Mouse (Mus musculus) forebrain, embryonic 15.5 days (tissue): ENCODE data around the gene Opa1. TPM values are rescaled to one million over a fixed set of nuclear protein-coding genes. Genes with fewer than 3 reads are reported as not detected.
A peak's percentile ranks its signal among the peaks of the same experiment; 100 is the strongest.

ENCODE experiments used
- ATAC-seq: fragments of 200-750 bp; cut with Nextera tagmentation; replicated peaks from 2 replicates; pipeline ENCODE4 v1.8.0; 2017; ENCODE audit warnings: mild to moderate bottlenecking, moderate TSS enrichment, moderate library complexity
- H3K27ac ChIP-seq: fragments of 300-500 bp; sonication (generic); replicated peaks from 2 replicates; pipeline ENCODE4 v1.5.1; 2015; ENCODE audit warnings: mild to moderate bottlenecking, inconsistent platforms
- H3K27me3 ChIP-seq: fragments of 300-500 bp; sonication (generic); 2 replicates; pipeline ENCODE4 v1.6.1; 2015; ENCODE audit warnings: inconsistent platforms
- H3K36me3 ChIP-seq: fragments of 300-500 bp; sonication (generic); 2 replicates; pipeline ENCODE4 v1.6.1; 2015; ENCODE audit warnings: mild to moderate bottlenecking, inconsistent platforms
- H3K4me1 ChIP-seq: fragments of 300-500 bp; sonication (generic); 2 replicates; pipeline ENCODE4 v1.6.1; 2015; ENCODE audit warnings: inconsistent platforms
- H3K4me2 ChIP-seq: fragments of 300-500 bp; sonication (generic); replicated peaks from 2 replicates; pipeline ENCODE4 v1.6.1; 2015; ENCODE audit warnings: mild to moderate bottlenecking, inconsistent platforms
- H3K4me3 ChIP-seq: fragments of 300-500 bp; sonication (generic); 2 replicates; pipeline ENCODE4 v1.5.1; 2015; ENCODE audit warnings: mild to moderate bottlenecking, inconsistent platforms
- H3K9ac ChIP-seq: fragments of 300-500 bp; sonication (generic); replicated peaks from 2 replicates; pipeline ENCODE4 v1.6.1; 2015; ENCODE audit warnings: mild to moderate bottlenecking, inconsistent platforms
- H3K9me3 ChIP-seq: fragments of 300-500 bp; sonication (generic); 2 replicates; pipeline ENCODE4 v1.6.1; 2016; ENCODE audit warnings: inconsistent platforms
- WGBS: fragments of 180-500 bp; shearing (Covaris S2); methylation state at CpG from one replicate; pipeline ENCODE4 v1.1.7; 2015; ENCODE audit warnings: mixed read lengths; 5-methylcytosine and 5-hydroxymethylcytosine counted together
- polyA plus RNA-seq: library from polyadenylated mRNA; unstranded; fragments of >200 nt; fragmentation: Nextera tagmentation; extraction: Ambion mirVana; gene quantifications from 2 replicates; pipeline ENCODE4 v1.2.1, GENCODE M21; 2015

The Opa1 gene
- polyA plus RNA-seq, 1 experiment from 2014 or later: 45.2 TPM

DNA sequence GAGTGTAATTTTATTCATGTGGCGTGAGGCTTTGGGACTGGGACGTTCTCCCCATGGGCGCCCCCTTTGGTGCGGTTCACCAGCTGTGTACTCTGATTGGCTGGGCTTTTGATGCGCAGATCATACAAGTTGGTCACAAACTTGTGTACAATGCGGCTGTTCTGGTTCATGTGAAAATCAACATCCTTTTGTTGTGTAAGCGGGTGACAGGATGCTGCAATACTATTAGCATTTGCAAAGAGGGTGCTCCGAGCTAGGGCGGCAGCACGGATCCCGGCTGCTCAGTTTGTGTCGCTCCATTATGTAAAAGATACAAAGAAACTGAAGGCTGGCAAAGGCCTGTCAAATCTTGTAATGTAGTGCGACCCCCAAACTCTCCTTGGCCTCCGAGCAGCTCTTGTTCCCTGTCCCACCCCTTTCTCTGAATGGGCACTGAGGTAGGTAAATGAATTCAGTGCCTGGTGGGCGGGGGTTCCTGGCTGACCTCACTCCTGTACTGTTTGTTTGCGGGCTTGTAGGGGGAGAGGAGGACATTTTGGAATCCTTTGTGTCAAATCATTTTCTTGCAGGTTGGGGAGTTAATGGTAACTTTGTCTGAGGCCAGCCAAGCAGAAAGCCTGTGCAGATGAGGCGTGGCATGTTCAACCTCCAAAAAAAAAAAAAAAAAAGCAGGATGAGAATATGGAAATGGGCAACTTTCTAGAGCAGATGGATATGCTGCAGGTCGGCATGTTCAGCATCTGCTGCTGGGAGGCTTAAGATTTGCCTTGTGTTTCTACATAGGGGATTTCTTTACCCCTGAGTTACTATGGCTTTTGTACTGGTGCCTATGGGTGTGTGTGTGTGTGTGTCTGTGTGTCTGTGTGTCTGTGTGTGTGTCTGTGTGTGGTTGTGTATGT is 78.8 kb downstream of the Opa1 start:
- peak; percentile 82 for ATAC-seq
- H3K27ac ChIP-seq: peak overlapping the region; percentile 92
- H3K4me1 ChIP-seq: peaks cover 34% of the 10 kb centered on the region
- no peak overlapping the region; the same call in 1 of the 2 replicates for H3K9ac ChIP-seq
- H3K4me3 ChIP-seq: peak overlapping the region; percentile 25
- peak overlapping the region; percentile 40 for H3K4me2 ChIP-seq
- under 1% methylated on average over 18 of the region's 18 CpGs for WGBS
- no peaks in the 10 kb centered on the region for H3K36me3 ChIP-seq
- peaks cover 3% of the 10 kb centered on the region; the same call in 1 of the 2 replicates for H3K27me3 ChIP-seq
- H3K9me3 ChIP-seq: no peaks in the 10 kb centered on the region

GRCm38 (mm10) chr16:29659101-29659810 is 80.1 kb downstream of the Opa1 start:
- H3K36me3 ChIP-seq: no peaks in the 10 kb centered on the region
- H3K4me1 ChIP-seq: peaks cover 34% of the 10 kb centered on the region
- no peak; the same call in 1 of the 2 replicates for ATAC-seq
- H3K4me3 ChIP-seq: no peak overlapping the region
- WGBS: 50% methylated on average over 13 of the region's 13 CpGs
- peaks cover 11% of the 10 kb centered on the region; the same call in 1 of the 2 replicates for H3K27me3 ChIP-seq
- peak overlapping the region; percentile 92 for H3K27ac ChIP-seq
- H3K4me2 ChIP-seq: no peak overlapping the region
- H3K9me3 ChIP-seq: no peaks in the 10 kb centered on the region
- no peak overlapping the region for H3K9ac ChIP-seq

- Histone ChIP-seq H3K27me3 (peaks cover 20% of the 10 kb centered on the region; the same call in 1 of the 2 replicates), H3K4me1 (peaks cover 22% of the 10 kb centered on the region), H3K4me3 (no peak overlapping the region), H3K4me2 (no peak overlapping the region), H3K9ac (no peak overlapping the region), H3K9me3 (no peaks in the 10 kb centered on the region), H3K36me3 (no peaks in the 10 kb centered on the region), H3K27ac (no peak overlapping the region)
- ATAC-seq: no peak
- 87% methylated on average over 6 of the region's 6 CpGs for WGBS
Observed at GRCm38 (mm10) chr16:29663042-29663758, 84.1 kb downstream of the Opa1 start.

DNA sequence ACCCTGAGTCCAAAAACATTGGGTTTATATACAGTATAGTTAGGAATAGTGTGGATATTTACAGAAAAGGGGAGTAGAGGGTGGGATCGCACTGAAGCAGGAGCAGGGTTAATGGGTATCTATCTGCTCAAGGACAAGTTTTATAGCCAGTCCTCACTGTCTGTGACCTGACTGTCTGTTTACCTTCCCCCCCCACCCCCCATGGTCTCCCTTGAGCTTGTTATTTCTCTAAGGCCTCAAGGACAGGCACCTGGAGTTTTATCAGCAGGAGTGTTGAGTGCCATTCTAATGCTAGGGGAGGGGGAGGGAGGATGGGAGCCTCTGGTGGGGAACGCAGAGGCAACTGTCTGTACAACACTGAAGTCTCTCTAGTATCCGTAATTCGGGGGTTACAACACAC is 85.3 kb downstream of the Opa1 start:
- no peak overlapping the region for H3K4me3 ChIP-seq
- no peaks in the 10 kb centered on the region for H3K9me3 ChIP-seq
- no peaks in the 10 kb centered on the region for H3K36me3 ChIP-seq
- H3K4me2 ChIP-seq: no peak overlapping the region
- H3K4me1 ChIP-seq: peaks cover 11% of the 10 kb centered on the region
- H3K27ac ChIP-seq: no peak overlapping the region
- WGBS: 71% methylated on average over 4 of the region's 4 CpGs
- peaks cover 20% of the 10 kb centered on the region; the same call in 1 of the 2 replicates for H3K27me3 ChIP-seq
- ATAC-seq: no peak
- H3K9ac ChIP-seq: no peak overlapping the region

GRCm38 (mm10) chr16:29666991-29667701 is 88.0 kb downstream of the Opa1 start:
- no peak overlapping the region for H3K9ac ChIP-seq
- H3K27ac ChIP-seq: no peak overlapping the region
- H3K4me1 ChIP-seq: peaks cover 7% of the 10 kb centered on the region
- peaks cover 20% of the 10 kb centered on the region; the same call in 1 of the 2 replicates for H3K27me3 ChIP-seq
- H3K36me3 ChIP-seq: no peaks in the 10 kb centered on the region
- H3K9me3 ChIP-seq: no peaks in the 10 kb centered on the region
- H3K4me3 ChIP-seq: no peak overlapping the region
- ATAC-seq: no peak
- 6% methylated on average over 17 of the region's 17 CpGs for WGBS
- H3K4me2 ChIP-seq: no peak overlapping the region

DNA sequence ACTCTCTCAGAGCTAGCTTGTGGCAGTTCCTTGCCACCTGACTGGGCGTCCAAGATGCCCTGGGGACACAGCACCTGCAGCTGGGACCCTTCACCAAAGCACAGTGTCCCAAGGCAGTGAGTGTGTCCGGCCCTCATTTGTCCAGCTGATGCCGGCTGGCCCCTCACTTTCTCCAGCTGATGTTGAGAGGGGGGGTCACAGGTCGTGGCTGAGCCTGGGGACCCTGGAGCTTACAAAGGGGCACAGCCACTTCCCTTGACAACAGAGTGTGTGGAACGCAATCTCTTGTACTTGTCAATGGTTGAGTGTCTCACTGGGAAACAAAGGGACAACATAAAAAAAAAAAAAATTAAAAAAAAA is 88.5 kb downstream of the Opa1 start:
- WGBS: 14% methylated on average over 5 of the region's 5 CpGs
- peaks cover 7% of the 10 kb centered on the region for H3K4me1 ChIP-seq
- no peak overlapping the region for H3K4me2 ChIP-seq
- H3K27ac ChIP-seq: no peak overlapping the region
- H3K9me3 ChIP-seq: no peaks in the 10 kb centered on the region
- no peak for ATAC-seq
- no peaks in the 10 kb centered on the region for H3K36me3 ChIP-seq
- no peak overlapping the region for H3K9ac ChIP-seq
- H3K27me3 ChIP-seq: peaks cover 20% of the 10 kb centered on the region; the same call in 1 of the 2 replicates
- no peak overlapping the region for H3K4me3 ChIP-seq

- H3K9ac ChIP-seq: no peak overlapping the region
- H3K9me3 ChIP-seq: no peaks in the 10 kb centered on the region
- H3K36me3 ChIP-seq: no peaks in the 10 kb centered on the region
- peaks cover 7% of the 10 kb centered on the region for H3K4me1 ChIP-seq
- ATAC-seq: no peak
- no peak overlapping the region for H3K4me3 ChIP-seq
- H3K27me3 ChIP-seq: peaks cover 12% of the 10 kb centered on the region; the same call in 1 of the 2 replicates
- 76% methylated on average over 12 of the region's 12 CpGs for WGBS
- H3K4me2 ChIP-seq: no peak overlapping the region
- no peak overlapping the region for H3K27ac ChIP-seq
Observed at GRCm38 (mm10) chr16:29668451-29668850, 89.3 kb downstream of the Opa1 start.

DNA sequence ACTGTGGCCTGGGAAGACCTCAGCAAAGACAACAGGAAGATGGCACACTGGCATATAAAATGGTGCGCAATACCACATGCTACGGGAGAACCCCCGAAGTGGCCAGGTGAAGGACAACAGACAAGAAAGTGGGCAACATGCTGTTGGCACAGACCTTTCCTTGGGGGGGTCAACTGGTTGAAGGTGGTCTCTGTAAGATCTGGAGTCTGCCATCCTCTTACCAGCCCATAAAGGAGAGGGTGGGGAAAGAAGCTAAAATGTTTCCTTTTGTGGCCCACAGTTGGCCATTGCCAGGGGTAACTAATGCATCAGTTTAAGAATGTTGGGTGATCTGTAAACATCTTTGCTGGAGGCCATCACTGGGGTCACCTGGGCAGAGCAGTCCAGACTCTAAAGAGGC is 91.7 kb downstream of the Opa1 start:
- ATAC-seq: no peak
- Histone ChIP-seq H3K36me3 (no peaks in the 10 kb centered on the region), H3K9ac (no peak overlapping the region), H3K27ac (no peak overlapping the region), H3K4me2 (no peak overlapping the region), H3K4me3 (no peak overlapping the region), H3K27me3 (peaks cover 9% of the 10 kb centered on the region; the same call in 1 of the 2 replicates), H3K4me1 (peaks cover 7% of the 10 kb centered on the region), H3K9me3 (no peaks in the 10 kb centered on the region)
- 96% methylated on average over 3 of the region's 3 CpGs for WGBS

DNA sequence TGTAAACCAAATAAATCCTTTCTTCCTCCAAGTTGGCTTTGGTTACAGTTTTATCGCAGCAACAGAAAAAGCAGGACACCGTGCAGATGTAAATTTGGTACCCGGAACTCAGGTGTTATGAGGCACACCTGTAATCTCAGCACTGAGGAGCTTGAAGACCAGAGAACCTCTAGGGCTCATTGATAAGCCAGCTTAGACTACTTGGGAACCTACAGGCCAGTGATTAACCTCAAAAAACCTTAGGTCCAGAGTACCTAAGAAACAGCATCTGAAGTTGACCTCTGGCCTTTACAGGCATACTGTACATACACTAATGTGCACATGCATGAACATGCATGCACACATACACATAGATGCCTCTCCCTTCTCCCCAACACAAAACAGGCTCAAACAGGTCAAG is 94.1 kb downstream of the Opa1 start:
- Histone ChIP-seq H3K9me3 (no peaks in the 10 kb centered on the region), H3K4me3 (no peak overlapping the region), H3K27me3 (no peaks in the 10 kb centered on the region), H3K36me3 (no peaks in the 10 kb centered on the region), H3K27ac (no peak overlapping the region), H3K9ac (no peak overlapping the region), H3K4me2 (no peak overlapping the region), H3K4me1 (no peaks in the 10 kb centered on the region)
- 97% methylated on average over 3 of the region's 3 CpGs for WGBS
- no peak for ATAC-seq

GRCm38 (mm10) chr16:29679607-29680006 is 100.5 kb downstream of the Opa1 start:
- H3K27me3 ChIP-seq: no peaks in the 10 kb centered on the region
- H3K36me3 ChIP-seq: no peaks in the 10 kb centered on the region
- no peak overlapping the region for H3K9ac ChIP-seq
- WGBS: 55% methylated on average over 5 of the region's 5 CpGs
- H3K4me1 ChIP-seq: peaks cover 21% of the 10 kb centered on the region
- H3K4me3 ChIP-seq: no peak overlapping the region
- H3K27ac ChIP-seq: no peak overlapping the region
- H3K4me2 ChIP-seq: no peak overlapping the region
- ATAC-seq: no peak
- no peaks in the 10 kb centered on the region for H3K9me3 ChIP-seq

- Histone ChIP-seq H3K4me1 (peaks cover 21% of the 10 kb centered on the region), H3K36me3 (no peaks in the 10 kb centered on the region), H3K27me3 (no peaks in the 10 kb centered on the region), H3K9ac (no peak overlapping the region), H3K27ac (no peak overlapping the region), H3K9me3 (no peaks in the 10 kb centered on the region), H3K4me2 (no peak overlapping the region), H3K4me3 (no peak overlapping the region)
- WGBS: 76% methylated on average over 18 of the region's 18 CpGs
- no peak for ATAC-seq
Observed at GRCm38 (mm10) chr16:29680548-29681175, 101.5 kb downstream of the Opa1 start.
